Mouse (Mus musculus) testis, adult 2 months (tissue): ENCODE data around the gene Kcnb1.

Source experiments
- CTCF ChIP-seq: fragments of 200-500 bp; IDR thresholded peaks from 2 replicates; pipeline ENCODE4 v1.5.1; 2012; ENCODE audit warnings: low read depth, mild to moderate bottlenecking, inconsistent platforms, low read length, moderate library complexity; ENCODE audit not compliant: control insufficient read depth, insufficient read depth, insufficient replicate concordance
- POLR2A ChIP-seq: fragments of 200-500 bp; IDR thresholded peaks from 2 replicates; pipeline ENCODE4 v1.6.1; 2012; ENCODE audit warnings: low read depth, mild to moderate bottlenecking, inconsistent platforms, low read length, moderate library complexity; ENCODE audit not compliant: control insufficient read depth

DNA sequence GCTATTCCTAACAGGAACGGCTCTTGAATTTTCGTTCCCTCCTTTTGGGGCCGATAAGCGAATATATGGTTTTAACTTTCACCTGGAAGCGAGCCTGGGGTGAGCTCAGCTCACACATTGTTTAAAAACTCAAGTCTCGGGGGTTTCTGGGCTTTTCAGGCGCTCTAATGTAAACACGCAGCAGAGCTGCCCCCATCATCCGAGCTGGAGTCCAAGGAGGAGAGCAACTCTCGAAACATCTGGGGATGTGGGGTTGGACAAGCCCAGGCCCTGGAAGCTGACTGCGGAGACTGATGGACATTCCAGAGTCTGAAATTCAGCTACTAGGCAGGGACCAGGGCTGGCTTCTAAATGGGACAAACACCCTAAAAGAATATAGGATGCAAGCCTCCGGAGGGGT lies 49.3 kb upstream of the Kcnb1 start:
- TF ChIP-seq POLR2A (no peak), CTCF (no peak)
